ENCODE assay signal across 13 mouse cellular contexts in the genomic region with DNA sequence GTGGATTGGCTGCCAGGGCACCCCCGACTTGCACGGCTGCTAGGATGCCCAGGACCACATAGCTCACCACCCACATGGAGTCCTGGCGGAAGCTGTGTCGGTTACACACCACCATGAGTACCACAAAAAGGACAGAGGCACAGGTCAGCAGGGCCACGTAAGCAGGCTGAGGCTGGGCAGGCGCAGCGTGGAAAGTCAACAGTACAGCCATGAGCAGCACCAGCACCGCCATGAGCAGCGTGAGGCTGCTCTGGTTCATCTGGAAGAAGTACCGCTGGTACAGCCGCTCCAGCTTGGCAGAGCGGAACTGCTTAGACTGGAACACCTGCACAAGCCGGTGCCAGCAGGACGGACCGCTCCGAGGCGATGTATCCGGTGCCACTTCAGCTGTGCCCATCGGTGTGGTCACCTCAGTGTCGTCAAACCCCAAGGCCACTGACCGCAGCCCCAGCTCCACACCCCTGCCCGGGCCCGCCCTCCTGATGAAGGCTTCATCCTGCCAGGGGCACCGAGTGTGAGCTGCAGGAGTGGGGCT. TPM values are rescaled to one million over a fixed set of nuclear protein-coding genes. Genes with fewer than 3 reads are reported as not detected.
A peak's percentile ranks its signal among the peaks of the same experiment; 100 is the strongest.
DNase-seq lines count a peak whose midpoint lies in the region; ATAC-seq and TF ChIP-seq lines count a peak whose summit lies in the region.
"Had no signal": no experiment of that assay in that cellular context is flagged by ENCODE, and none has a peak within 500 bp of the region (broad histone marks: within the 10 kb centered on the region; RNA-seq: fewer than 3 reads in every experiment).

No protein-coding gene starts in this region.

- peaks cover 66% of the 10 kb centered on the region for H3K36me3 ChIP-seq in embryonic facial prominence, embryonic 13.5 days
- H3K36me3 ChIP-seq in embryonic facial prominence, embryonic 10.5 days (replicated peaks): peaks cover 73% of the 10 kb centered on the region
- H3K36me3 ChIP-seq in kidney, adult 2 months (ENCODE audit: control insufficient read depth, insufficient read depth, low read length): no peaks in the 10 kb centered on the region
- peaks cover 24% of the 10 kb centered on the region for H3K36me3 ChIP-seq in kidney, postnatal 0 days (ENCODE audit: insufficient read depth, low read length)
- peaks cover 8% of the 10 kb centered on the region for H3K36me3 ChIP-seq in stomach, postnatal 0 days (ENCODE audit: control insufficient read depth, insufficient read depth, low read length)

- DNase-seq in embryonic facial prominence, embryonic 10.5 days (ENCODE audit: low spot score): no peak
- DNase-seq in kidney, adult 2 months: peak; percentile 53
- DNase-seq in kidney, postnatal 10 days: no peak
- no peak for DNase-seq in kidney, postnatal 0 days (ENCODE audit: low spot score)
- DNase-seq in stomach, postnatal 0 days (ENCODE audit: low spot score): no peak
- no peak for DNase-seq in thymus, postnatal 0 days (ENCODE audit: low spot score)
- DNase-seq in lung, postnatal 25 days (ENCODE audit: low spot score): no peak

- no peak overlapping the region for H3K27ac ChIP-seq in embryonic facial prominence, embryonic 13.5 days
- no peak overlapping the region for H3K27ac ChIP-seq in embryonic facial prominence, embryonic 10.5 days (replicated peaks)
- peak overlapping the region; percentile 85 for H3K27ac ChIP-seq in kidney, adult 2 months (ENCODE audit: insufficient read depth, low read depth, low read length)
- H3K27ac ChIP-seq in kidney, postnatal 0 days: peak overlapping the region; percentile 91
- 0 out of 2 replicates have a peak overlapping the region, but pooled peaks have one; percentile 18 for H3K27ac ChIP-seq in stomach, postnatal 0 days (replicated peaks)
- H3K27ac ChIP-seq: hindbrain, postnatal 0 days; midbrain, embryonic 12.5 days; neural tube, embryonic 12.5 days had no signal

- H3K9me3 ChIP-seq in embryonic facial prominence, embryonic 13.5 days: no peaks in the 10 kb centered on the region
- H3K9me3 ChIP-seq in embryonic facial prominence, embryonic 10.5 days: no peaks in the 10 kb centered on the region
- H3K9me3 ChIP-seq in kidney, postnatal 0 days (replicated peaks; ENCODE audit: low read length): no peaks in the 10 kb centered on the region
- H3K9me3 ChIP-seq in stomach, postnatal 0 days (ENCODE audit: control insufficient read depth, low read length): no peaks in the 10 kb centered on the region
- H3K9me3 ChIP-seq: forebrain, embryonic 10.5 days; midbrain, embryonic 12.5 days; neural tube, embryonic 12.5 days had no signal

- TF ChIP-seq EP300 in stomach, postnatal 0 days (optimal IDR thresholded peaks at IDR 0.05): no peak

- H3K4me3 ChIP-seq in embryonic facial prominence, embryonic 13.5 days: peak overlapping the region; percentile 6; the same call in 1 of the 2 replicates
- no peak overlapping the region for H3K4me3 ChIP-seq in embryonic facial prominence, embryonic 10.5 days
- H3K4me3 ChIP-seq in kidney, adult 2 months (ENCODE audit: insufficient read depth, low read depth, low read length): peak overlapping the region; percentile 46; the same call in 1 of the 2 replicates
- peak overlapping the region; percentile 38; the same call in 1 of the 2 replicates for H3K4me3 ChIP-seq in kidney, postnatal 0 days (replicated peaks; ENCODE audit: low read depth, low read length)
- no peak overlapping the region for H3K4me3 ChIP-seq in stomach, postnatal 0 days (ENCODE audit: low read depth, low read length)
- H3K4me3 ChIP-seq: forebrain, embryonic 10.5 days; midbrain, embryonic 12.5 days; neural tube, embryonic 12.5 days had no signal

- H3K4me1 ChIP-seq in embryonic facial prominence, embryonic 13.5 days: peaks cover 52% of the 10 kb centered on the region
- peaks cover 57% of the 10 kb centered on the region for H3K4me1 ChIP-seq in embryonic facial prominence, embryonic 10.5 days
- H3K4me1 ChIP-seq in kidney, adult 2 months (ENCODE audit: control insufficient read depth, insufficient read depth, low read length): peaks cover 9% of the 10 kb centered on the region
- H3K4me1 ChIP-seq in kidney, postnatal 0 days (replicated peaks; ENCODE audit: insufficient read depth, low read length): peaks cover 62% of the 10 kb centered on the region
- H3K4me1 ChIP-seq in stomach, postnatal 0 days (replicated peaks; ENCODE audit: control insufficient read depth, insufficient read depth): no peaks in the 10 kb centered on the region; the same call in 1 of the 2 replicates

- no peak for TF ChIP-seq POLR2A in kidney, adult 2 months (IDR thresholded peaks at IDR 0.05; ENCODE audit: low read depth, low read length)

- H3K4me2 ChIP-seq in embryonic facial prominence, embryonic 13.5 days: no peak overlapping the region
- peak overlapping the region; percentile 69 for H3K4me2 ChIP-seq in kidney, postnatal 0 days (ENCODE audit: low read length)
- H3K4me2 ChIP-seq in stomach, postnatal 0 days (replicated peaks; ENCODE audit: low read depth): no peak overlapping the region
- H3K4me2 ChIP-seq: midbrain, embryonic 12.5 days; neural tube, embryonic 12.5 days had no signal

- ATAC-seq in embryonic facial prominence, embryonic 13.5 days (ENCODE audit: insufficient number of reproducible peaks, insufficient read depth, low FRiP score, low TSS enrichment, low read depth): no peak
- no peak for ATAC-seq in kidney, postnatal 0 days (replicated peaks; ENCODE audit: low FRiP score, low read depth)
- ATAC-seq in stomach, postnatal 0 days (ENCODE audit: low FRiP score, low TSS enrichment): no peak
- ATAC-seq: hindbrain, postnatal 0 days had no signal

- WGBS in embryonic facial prominence, embryonic 13.5 days: 92% methylated on average over 24 of the region's 24 CpGs
- WGBS in embryonic facial prominence, embryonic 10.5 days: 94% methylated on average over 24 of the region's 24 CpGs
- WGBS in kidney, adult 2 months: 65% methylated on average over 24 of the region's 24 CpGs
- 73% methylated on average over 24 of the region's 24 CpGs for WGBS in kidney, postnatal 0 days
- WGBS in stomach, postnatal 0 days: 85% methylated on average over 24 of the region's 24 CpGs

- no peaks in the 10 kb centered on the region for H3K27me3 ChIP-seq in embryonic facial prominence, embryonic 13.5 days
- no peaks in the 10 kb centered on the region for H3K27me3 ChIP-seq in embryonic facial prominence, embryonic 10.5 days (replicated peaks; ENCODE audit: low read depth, poor library complexity, severe bottlenecking)
- no peaks in the 10 kb centered on the region for H3K27me3 ChIP-seq in kidney, adult 2 months (replicated peaks; ENCODE audit: control insufficient read depth, insufficient read depth, low read length)
- no peaks in the 10 kb centered on the region for H3K27me3 ChIP-seq in kidney, postnatal 0 days (ENCODE audit: insufficient read depth, low read length)
- no peaks in the 10 kb centered on the region for H3K27me3 ChIP-seq in stomach, postnatal 0 days (ENCODE audit: control insufficient read depth, insufficient read depth, low read length)
- H3K27me3 ChIP-seq: midbrain, embryonic 12.5 days; neural tube, embryonic 12.5 days had no signal

- TF ChIP-seq CTCF in kidney, adult 2 months (conservative IDR thresholded peaks at IDR 0.05; ENCODE audit: insufficient read depth, insufficient read length, low read depth, low read length): no peak
- TF ChIP-seq CTCF in kidney, postnatal 0 days (IDR thresholded peaks at IDR 0.05; ENCODE audit: low read depth): no peak
- no peak for TF ChIP-seq CTCF in stomach, postnatal 0 days (IDR thresholded peaks at IDR 0.05; ENCODE audit: low read depth)

- H3K9ac ChIP-seq in embryonic facial prominence, embryonic 13.5 days: peak overlapping the region; percentile 67; the same call in 1 of the 2 replicates
- H3K9ac ChIP-seq in kidney, postnatal 0 days (ENCODE audit: low read depth, low read length): 0 out of 2 replicates have a peak overlapping the region, but pooled peaks have one; percentile 37
- 0 out of 2 replicates have a peak overlapping the region, but pooled peaks have one; percentile 18 for H3K9ac ChIP-seq in stomach, postnatal 0 days (ENCODE audit: low read length)
- H3K9ac ChIP-seq: midbrain, embryonic 12.5 days; neural tube, embryonic 12.5 days had no signal

RNA-seq across cellular contexts. Expression of a gene that starts 5.8 kb away (rescaled TPM):
- polyA plus RNA-seq in embryonic facial prominence, embryonic 13.5 days (2015; fragmentation: Nextera tagmentation; extraction: Ambion mirVana): 11.7 and 19.5 TPM in 2 replicates
- polyA plus RNA-seq in embryonic facial prominence, embryonic 10.5 days (2016; fragmentation: Nextera tagmentation; extraction: Ambion mirVana): 11.6 and 14.0 TPM in 2 replicates
- 98.7 and 104 TPM in 2 replicates for polyA plus RNA-seq in kidney, adult 2 months (2012; rRNA removed)
- 16.8 and 17.0 TPM in 2 replicates for polyA plus RNA-seq in kidney, postnatal 0 days (2015; fragmentation: Nextera tagmentation; extraction: Ambion mirVana)
- polyA plus RNA-seq in stomach, postnatal 0 days (2015; fragmentation: Nextera tagmentation; extraction: Ambion mirVana): 9.0 and 9.5 TPM in 2 replicates
- 12.6 and 17.0 TPM in 2 replicates for polyA plus RNA-seq in thymus, postnatal 0 days (2015; fragmentation: Nextera tagmentation; extraction: Ambion mirVana)

RNA-seq across cellular contexts. Expression of a gene that starts 26.5 kb away (rescaled TPM):
- polyA plus RNA-seq in embryonic facial prominence, embryonic 13.5 days (2015; fragmentation: Nextera tagmentation; extraction: Ambion mirVana): 55.6 and 55.7 TPM in 2 replicates
- polyA plus RNA-seq in embryonic facial prominence, embryonic 10.5 days (2016; fragmentation: Nextera tagmentation; extraction: Ambion mirVana): 32.3 and 37.0 TPM in 2 replicates
- 20.2 and 21.7 TPM in 2 replicates for polyA plus RNA-seq in kidney, adult 2 months (2012; rRNA removed)
- polyA plus RNA-seq in kidney, postnatal 0 days (2015; fragmentation: Nextera tagmentation; extraction: Ambion mirVana): 19.8 and 22.4 TPM in 2 replicates
- polyA plus RNA-seq in stomach, postnatal 0 days (2015; fragmentation: Nextera tagmentation; extraction: Ambion mirVana): 15.1 and 17.6 TPM in 2 replicates
- 8.5 and 9.6 TPM in 2 replicates for polyA plus RNA-seq in thymus, postnatal 0 days (2015; fragmentation: Nextera tagmentation; extraction: Ambion mirVana)

RNA-seq across cellular contexts. Expression of a gene that starts 33.3 kb away (rescaled TPM):
- not detected in 2 replicates for polyA plus RNA-seq in embryonic facial prominence, embryonic 13.5 days (2015; fragmentation: Nextera tagmentation; extraction: Ambion mirVana)
- polyA plus RNA-seq in embryonic facial prominence, embryonic 10.5 days (2016; fragmentation: Nextera tagmentation; extraction: Ambion mirVana): 0.39 TPM in 1 of 2 replicates, not detected in the other
- 1.0 and 1.1 TPM in 2 replicates for polyA plus RNA-seq in kidney, adult 2 months (2012; rRNA removed)
- polyA plus RNA-seq in kidney, postnatal 0 days (2015; fragmentation: Nextera tagmentation; extraction: Ambion mirVana): 0.30 and 0.62 TPM in 2 replicates
- polyA plus RNA-seq in stomach, postnatal 0 days (2015; fragmentation: Nextera tagmentation; extraction: Ambion mirVana): 0.19 and 0.36 TPM in 2 replicates
- polyA plus RNA-seq in thymus, postnatal 0 days (2015; fragmentation: Nextera tagmentation; extraction: Ambion mirVana): not detected in 2 replicates
- polyA plus RNA-seq: hindbrain, postnatal 0 days; liver, adult 2 months; midbrain, embryonic 12.5 days; neural tube, embryonic 12.5 days had no signal

RNA-seq across cellular contexts. Expression of a gene that starts 33.4 kb away (rescaled TPM):
- 63.1 and 66.2 TPM in 2 replicates for polyA plus RNA-seq in embryonic facial prominence, embryonic 13.5 days (2015; fragmentation: Nextera tagmentation; extraction: Ambion mirVana)
- polyA plus RNA-seq in embryonic facial prominence, embryonic 10.5 days (2016; fragmentation: Nextera tagmentation; extraction: Ambion mirVana): 64.5 and 64.6 TPM in 2 replicates
- 10.0 and 11.0 TPM in 2 replicates for polyA plus RNA-seq in kidney, adult 2 months (2012; rRNA removed)
- 42.3 and 46.2 TPM in 2 replicates for polyA plus RNA-seq in kidney, postnatal 0 days (2015; fragmentation: Nextera tagmentation; extraction: Ambion mirVana)
- 20.8 and 23.9 TPM in 2 replicates for polyA plus RNA-seq in stomach, postnatal 0 days (2015; fragmentation: Nextera tagmentation; extraction: Ambion mirVana)
- 51.1 and 55.8 TPM in 2 replicates for polyA plus RNA-seq in thymus, postnatal 0 days (2015; fragmentation: Nextera tagmentation; extraction: Ambion mirVana)

RNA-seq across cellular contexts. Expression of a gene that starts 58.6 kb away (rescaled TPM):
- 34.5 and 35.4 TPM in 2 replicates for polyA plus RNA-seq in embryonic facial prominence, embryonic 13.5 days (2015; fragmentation: Nextera tagmentation; extraction: Ambion mirVana)
- 31.2 and 32.1 TPM in 2 replicates for polyA plus RNA-seq in embryonic facial prominence, embryonic 10.5 days (2016; fragmentation: Nextera tagmentation; extraction: Ambion mirVana)
- 23.8 and 24.4 TPM in 2 replicates for polyA plus RNA-seq in kidney, adult 2 months (2012; rRNA removed)
- polyA plus RNA-seq in kidney, postnatal 0 days (2015; fragmentation: Nextera tagmentation; extraction: Ambion mirVana): 14.6 and 17.6 TPM in 2 replicates
- 8.2 and 10.3 TPM in 2 replicates for polyA plus RNA-seq in stomach, postnatal 0 days (2015; fragmentation: Nextera tagmentation; extraction: Ambion mirVana)
- polyA plus RNA-seq in thymus, postnatal 0 days (2015; fragmentation: Nextera tagmentation; extraction: Ambion mirVana): 23.5 and 26.4 TPM in 2 replicates

Comparison
In these comparisons a context has a peak if more than half of its experiments do, and no peak if none do; other contexts are left out.
1. H3K4me3 ChIP-seq: peak in embryonic facial prominence, embryonic 13.5 days (single experiment), kidney, adult 2 months (single experiment) and kidney, postnatal 0 days (single experiment); none in embryonic facial prominence, embryonic 10.5 days (single experiment) and stomach, postnatal 0 days (single experiment).
2. H3K27ac ChIP-seq: peak in kidney, adult 2 months (single experiment), kidney, postnatal 0 days (single experiment) and stomach, postnatal 0 days (single experiment); none in embryonic facial prominence, embryonic 13.5 days (single experiment) and embryonic facial prominence, embryonic 10.5 days (single experiment).
3. Peak in every context shown above with its lines, with median percentiles within 50 percentile points of each other: H3K9ac ChIP-seq.